Mouse (Mus musculus) cerebral cortex, adult 2 months (tissue): ENCODE data around the gene Tead2.

Experiments
- WGBS: fragments of 180-500 bp; shearing (Covaris S2); methylation state at CpG from one replicate; pipeline ENCODE4 v1.1.7; 2018; 5-methylcytosine and 5-hydroxymethylcytosine counted together

Tead2 gene

GRCm38 (mm10) chr7:45257063-45257840 lies 41.7 kb downstream of the Tead2 start:
- WGBS = 47% methylated on average over 11 of the region's 11 CpGs

DNA sequence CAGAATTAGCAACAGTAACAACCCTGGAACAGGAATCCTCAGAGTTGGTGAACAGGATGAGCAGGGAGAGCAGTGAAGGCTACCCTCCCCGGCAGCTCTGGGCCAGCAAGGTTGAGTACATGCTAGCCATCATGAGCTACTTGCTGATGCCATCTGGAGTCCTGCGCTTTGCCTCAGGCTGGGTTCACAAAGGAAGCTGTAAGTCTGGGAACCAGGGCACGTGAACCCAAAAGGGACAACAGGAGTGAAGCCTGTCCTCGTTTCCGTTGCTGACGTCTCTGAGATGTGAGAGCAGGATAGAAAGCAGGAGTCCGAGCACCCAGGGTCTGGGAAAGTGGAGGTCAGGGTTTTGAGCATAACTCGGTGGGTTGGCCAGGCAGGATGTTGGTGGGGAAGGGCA lies 43.7 kb downstream of the Tead2 start:
- 88% methylated on average over 8 of the region's 8 CpGs for WGBS

DNA sequence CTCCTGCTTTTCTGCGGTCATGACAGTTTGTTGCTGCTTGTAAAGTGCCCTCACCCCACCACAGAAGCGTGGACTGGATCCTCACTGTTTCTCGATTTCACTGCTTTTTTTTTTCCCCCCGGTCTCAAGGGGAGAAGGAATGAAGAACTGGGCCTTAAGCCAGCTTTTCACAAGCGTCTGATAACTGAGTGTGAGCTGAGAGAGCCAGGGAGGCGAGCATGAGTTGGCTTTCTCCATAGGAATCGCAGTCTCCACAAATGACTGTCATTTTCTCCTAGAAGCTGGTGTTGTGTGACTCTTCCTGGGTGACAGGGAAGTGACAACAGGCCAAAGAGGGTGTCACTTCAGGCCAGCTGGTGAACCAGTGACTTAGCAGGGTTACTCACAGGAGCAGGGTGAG lies 46.7 kb downstream of the Tead2 start:
- 39% methylated on average over 7 of the region's 7 CpGs for WGBS

DNA sequence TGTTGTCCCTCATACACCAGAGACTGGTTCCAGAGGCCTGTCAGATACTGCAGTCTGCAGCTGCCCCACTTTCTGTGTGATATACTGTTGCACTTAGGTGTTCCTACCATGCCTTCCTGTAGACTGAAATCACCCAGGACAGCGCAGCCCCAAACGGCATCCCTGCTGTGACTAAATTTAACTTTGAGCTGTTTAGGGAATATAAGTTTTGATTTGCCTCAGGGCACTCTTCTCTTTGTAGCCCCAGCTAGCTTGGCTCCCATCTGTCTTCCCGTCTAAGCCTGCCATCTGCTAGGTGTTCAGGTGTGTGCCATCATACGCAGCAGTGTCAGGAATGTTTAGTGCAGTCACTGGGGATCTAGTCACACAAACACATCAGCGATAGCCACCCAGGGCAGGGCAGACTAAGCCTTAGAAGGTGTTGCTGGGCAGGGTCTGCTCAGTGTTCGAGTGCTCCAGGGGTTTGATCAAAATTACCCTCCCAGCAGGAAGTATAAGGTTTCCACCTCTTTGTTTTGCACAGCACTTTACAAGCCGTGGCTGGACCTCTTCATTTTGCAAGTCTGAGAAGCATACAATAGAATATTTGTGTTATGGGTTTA lies 47.6 kb downstream of the Tead2 start:
- 56% methylated on average over 7 of the region's 7 CpGs for WGBS

- 86% methylated on average over 3 of the region's 3 CpGs for WGBS
Measured at GRCm38 (mm10) chr7:45264348-45264747, 48.8 kb downstream of the Tead2 start.

DNA sequence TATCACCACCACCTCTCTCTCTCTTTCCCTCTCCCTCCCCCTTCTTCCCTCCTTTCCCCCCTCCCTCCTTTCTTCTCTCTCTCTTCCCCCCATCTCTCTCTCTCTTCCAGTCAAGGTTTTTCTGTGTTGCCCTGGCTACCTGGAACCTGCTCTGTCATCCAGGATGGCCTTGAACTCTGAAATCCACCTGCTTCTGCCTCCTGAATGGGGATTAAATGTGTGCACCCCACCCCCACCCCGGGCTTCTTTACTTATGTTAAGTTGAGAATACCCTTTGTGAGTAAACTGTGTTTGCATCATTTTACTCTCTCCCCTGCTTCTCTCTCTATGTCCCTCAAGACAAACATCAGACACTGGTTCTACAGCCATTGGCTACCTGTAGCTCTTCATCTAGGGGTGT lies 50.0 kb downstream of the Tead2 start:
- 73% methylated on average over 1 of the region's 1 CpGs for WGBS

- WGBS = 74% methylated on average over 10 of the region's 10 CpGs
Measured at GRCm38 (mm10) chr7:45272786-45273412, 57.3 kb downstream of the Tead2 start.

DNA sequence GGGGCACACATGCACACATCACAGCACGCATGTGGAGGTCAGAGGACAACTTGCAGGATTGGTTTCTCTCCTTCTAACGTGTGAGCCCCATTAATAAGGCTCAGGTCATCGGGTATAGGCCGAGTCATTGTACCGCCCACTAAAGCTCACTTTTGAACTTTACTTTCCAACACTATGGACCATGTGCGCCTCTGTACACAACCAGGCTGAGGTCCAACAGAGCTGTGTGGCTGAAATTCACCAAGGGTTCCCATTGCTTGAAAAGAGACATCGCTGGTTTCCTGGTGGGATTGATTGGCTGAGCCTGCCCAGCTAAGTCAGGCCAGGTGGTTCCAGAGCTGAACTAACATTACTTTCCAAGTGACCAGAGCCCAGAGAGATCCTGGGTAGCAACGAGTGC lies 58.1 kb downstream of the Tead2 start:
- 92% methylated on average over 8 of the region's 8 CpGs for WGBS

- 4% methylated on average over 44 of the region's 44 CpGs for WGBS
Measured at GRCm38 (mm10) chr7:45277136-45277760, 61.7 kb downstream of the Tead2 start, which contains the start of gene Slc6a21. TSS of gene Slc6a21 (plus strand) at chr7:45277513.
